Mouse (Mus musculus): ENCODE results near the gene Nol10.

Gene Nol10

GRCm38 (mm10) chr12:17348048-17349036, at the start of gene Nol10:
TSS of gene Nol10 (plus strand) at chr12:17348458.
- DNase-seq (ENCODE audit: low spot score), result peak; percentile 94

GRCm38 (mm10) chr12:17299902-17300301, 48.4 kb upstream of the Nol10 start:
- DNase-seq (ENCODE audit: low spot score), result no peak

GRCm38 (mm10) chr12:17305445-17305844, 42.8 kb upstream of the Nol10 start:
- no peak for DNase-seq (ENCODE audit: low spot score)

GRCm38 (mm10) chr12:17308246-17308645, 40.0 kb upstream of the Nol10 start:
- DNase-seq (ENCODE audit: low spot score), result no peak

- no peak for DNase-seq (ENCODE audit: low spot score)
These were observed 37.1 kb upstream of the Nol10 start for GRCm38 (mm10) chr12:17310852-17311839.

- no peak for DNase-seq (ENCODE audit: low spot score)
These were observed 32.2 kb upstream of the Nol10 start for GRCm38 (mm10) chr12:17316096-17316495.

GRCm38 (mm10) chr12:17317970-17318369, 30.3 kb upstream of the Nol10 start:
- no peak for DNase-seq (ENCODE audit: low spot score)

GRCm38 (mm10) chr12:17318453-17318852, 29.8 kb upstream of the Nol10 start:
- no peak for DNase-seq (ENCODE audit: low spot score)

- peak; percentile 43 for DNase-seq (ENCODE audit: low spot score)
These were observed 23.4 kb upstream of the Nol10 start for GRCm38 (mm10) chr12:17324549-17325470.

- no peak for DNase-seq (ENCODE audit: low spot score)
These were observed 19.0 kb upstream of the Nol10 start, which contains the start of gene Atp6v1c2 for GRCm38 (mm10) chr12:17329259-17329658. TSS of gene Atp6v1c2 (minus strand) at chr12:17329359.

- no peak for DNase-seq (ENCODE audit: low spot score)
These were observed 14.8 kb upstream of the Nol10 start for GRCm38 (mm10) chr12:17333459-17333858.

- no peak for DNase-seq (ENCODE audit: low spot score)
These were observed 9.9 kb upstream of the Nol10 start for GRCm38 (mm10) chr12:17338338-17338737.

- DNase-seq (ENCODE audit: low spot score), result no peak
These were observed 8.9 kb upstream of the Nol10 start for GRCm38 (mm10) chr12:17339114-17339905.

GRCm38 (mm10) chr12:17347327-17348047, 771 bp upstream of the Nol10 start:
- no peak for DNase-seq (ENCODE audit: low spot score)

GRCm38 (mm10) chr12:17350106-17350505, 1.8 kb downstream of the Nol10 start:
- no peak for DNase-seq (ENCODE audit: low spot score)

GRCm38 (mm10) chr12:17356853-17357252, 8.6 kb downstream of the Nol10 start:
- DNase-seq (ENCODE audit: low spot score), result peak; percentile 34

GRCm38 (mm10) chr12:17357795-17358194, 9.5 kb downstream of the Nol10 start:
- DNase-seq (ENCODE audit: low spot score), result no peak

- peak; percentile 8 for DNase-seq (ENCODE audit: low spot score)
These were observed 10.7 kb downstream of the Nol10 start for GRCm38 (mm10) chr12:17358981-17359380.

GRCm38 (mm10) chr12:17360104-17360503, 11.8 kb downstream of the Nol10 start:
- DNase-seq (ENCODE audit: low spot score), result no peak

- DNase-seq (ENCODE audit: low spot score), result no peak
These were observed 12.4 kb downstream of the Nol10 start for GRCm38 (mm10) chr12:17360650-17361049.
